Comparison of ENCODE assay signal across 14 mouse cellular contexts in the genomic region with DNA sequence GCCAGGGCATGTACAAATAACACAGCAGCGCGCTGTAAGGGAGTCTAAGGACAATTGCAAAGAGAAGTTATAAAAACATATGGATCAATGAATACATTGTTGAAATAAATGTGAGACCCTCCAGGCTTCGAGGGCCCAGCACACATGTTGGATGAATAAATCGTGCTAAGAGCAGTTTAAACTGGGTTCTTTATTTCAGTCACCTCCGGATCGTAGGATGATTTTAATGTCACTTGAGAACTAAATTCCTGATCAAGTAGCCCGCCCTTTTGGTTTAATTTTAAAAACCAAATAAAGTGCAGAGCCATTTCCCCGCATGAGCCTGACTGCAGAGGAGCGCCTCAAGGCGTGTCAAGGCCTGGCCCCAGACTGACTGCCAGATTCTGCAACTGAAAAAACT.
"Had no signal": no experiment of that assay in that cellular context is flagged by ENCODE, and none has a peak within 500 bp of the region (broad histone marks: within the 10 kb centered on the region; RNA-seq: fewer than 3 reads in every experiment).

No protein-coding gene starts in this region.

- H3K4me3 ChIP-seq: layer of hippocampus, adult 2 months; limb, embryonic 15.5 days; liver, embryonic 12.5 days; midbrain, embryonic 10.5 days; myocyte; neural tube, embryonic 15.5 days had no signal

- ATAC-seq: liver, embryonic 12.5 days had no signal

- H3K27me3 ChIP-seq: limb, embryonic 15.5 days; liver, embryonic 12.5 days; neural tube, embryonic 15.5 days had no signal

- H3K4me1 ChIP-seq: liver, embryonic 12.5 days; midbrain, embryonic 10.5 days; neural tube, embryonic 15.5 days had no signal

- H3K27ac ChIP-seq: layer of hippocampus, adult 2 months; limb, embryonic 15.5 days; liver, embryonic 12.5 days; neural tube, embryonic 15.5 days had no signal

- H3K9ac ChIP-seq: limb, embryonic 15.5 days; liver, embryonic 12.5 days; lung, embryonic 14.5 days; neural tube, embryonic 15.5 days had no signal

- H3K9me3 ChIP-seq: limb, embryonic 15.5 days; liver, embryonic 12.5 days; midbrain, embryonic 10.5 days; neural tube, embryonic 15.5 days had no signal

- DNase-seq: kidney, postnatal 10 days; kidney, postnatal 4 days; lung, embryonic 14.5 days; lung, postnatal 10 days; lung, postnatal 4 days; midbrain, embryonic 14.5 days; thymus, adult 18-20 months; thymus, postnatal 25 days had no signal

- H3K4me2 ChIP-seq: limb, embryonic 15.5 days; liver, embryonic 12.5 days; lung, embryonic 14.5 days; neural tube, embryonic 15.5 days had no signal

- H3K36me3 ChIP-seq: limb, embryonic 15.5 days; liver, embryonic 12.5 days; midbrain, embryonic 10.5 days; neural tube, embryonic 15.5 days had no signal
